Mouse (Mus musculus): ENCODE measurements around the gene 9430007A20Rik.

DNA sequence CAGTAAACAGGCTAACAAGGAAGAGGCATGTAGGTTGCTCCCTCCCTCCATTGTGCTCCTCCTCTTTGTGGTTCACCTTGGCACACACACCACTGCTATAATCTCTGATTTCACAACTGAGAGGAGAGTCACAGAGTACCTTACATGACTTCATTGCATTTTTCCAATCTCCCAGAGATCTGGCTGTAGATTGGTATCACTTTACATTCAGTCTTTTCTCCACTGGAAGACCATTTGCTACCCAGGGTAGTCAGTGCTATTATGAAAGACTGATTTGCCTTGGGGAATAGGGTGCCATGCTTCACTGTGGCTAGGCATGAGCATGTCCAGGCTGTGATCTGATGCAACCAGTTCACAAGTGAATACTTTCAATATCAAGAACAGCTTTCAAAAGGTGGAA lies 26.3 kb upstream of the 9430007A20Rik start:
- TF ChIP-seq TCF12 (IDR thresholded peaks at IDR 0.05; ENCODE audit: insufficient read depth, poor library complexity, severe bottlenecking) (no peak), POLR2A (IDR thresholded peaks at IDR 0.05; ENCODE audit: insufficient read length, low read depth) (no peak), E2F4 (IDR thresholded peaks at IDR 0.05; ENCODE audit: insufficient read depth) (no peak), TCF3 (IDR thresholded peaks at IDR 0.05; ENCODE audit: insufficient read length, low read depth) (no peak), USF1 (IDR thresholded peaks at IDR 0.05; ENCODE audit: low read depth) (no peak), MAX (IDR thresholded peaks at IDR 0.05; ENCODE audit: low read depth) (no peak), POLR2AphosphoS2 (IDR thresholded peaks at IDR 0.05; ENCODE audit: insufficient read length, low read depth) (no peak), REST (IDR thresholded peaks at IDR 0.05; ENCODE audit: insufficient read depth, insufficient read length) (no peak)
